Mouse (Mus musculus) stomach, embryonic 14.5 days (tissue): ENCODE results near the gene Gm20905. TPM values are rescaled to one million over a fixed set of nuclear protein-coding genes. Genes with fewer than 3 reads are reported as not detected.
"Not testable (repeated sequence)": the region's sequence is repeated elsewhere in the genome, so short reads cannot be mapped to it uniquely, and the experiment has no call there.

ENCODE experiments used
- ATAC-seq: fragments of 200-750 bp; cut with Nextera tagmentation; 2 replicates; pipeline ENCODE4 v1.8.0; 2017; ENCODE audit warnings: low read depth, moderate TSS enrichment; ENCODE audit not compliant: insufficient number of reproducible peaks, insufficient read depth, low FRiP score
- H3K27ac ChIP-seq: fragments of 300-500 bp; sonication (generic); 2 replicates; pipeline ENCODE4 v1.5.1; 2014; ENCODE audit warnings: mild to moderate bottlenecking, low read length, moderate library complexity, mixed read lengths
- H3K27me3 ChIP-seq: fragments of 300-500 bp; sonication (generic); 2 replicates; pipeline ENCODE4 v1.6.1; 2014; ENCODE audit warnings: low read length, control low read depth, mixed read lengths; ENCODE audit not compliant: control insufficient read depth, insufficient read depth
- H3K36me3 ChIP-seq: fragments of 300-500 bp; sonication (generic); 2 replicates; pipeline ENCODE4 v1.6.1; 2014; ENCODE audit warnings: mild to moderate bottlenecking, control low read depth, low read length, moderate library complexity, mixed read lengths; ENCODE audit not compliant: control insufficient read depth, insufficient read depth
- H3K4me1 ChIP-seq: fragments of 300-500 bp; sonication (generic); 2 replicates; pipeline ENCODE4 v1.6.1; 2014; ENCODE audit warnings: low read length, control low read depth, mixed read lengths; ENCODE audit not compliant: control insufficient read depth, insufficient read depth
- H3K4me2 ChIP-seq: fragments of 300-500 bp; sonication (generic); replicated peaks from 2 replicates; pipeline ENCODE4 v1.6.1; 2014; ENCODE audit warnings: low read depth, low read length, control low read depth
- H3K4me3 ChIP-seq: fragments of 300-500 bp; sonication (generic); 2 replicates; pipeline ENCODE4 v1.5.1; 2014; ENCODE audit warnings: low read depth, low read length, control low read depth
- H3K9ac ChIP-seq: fragments of 300-500 bp; sonication (generic); replicated peaks from 2 replicates; pipeline ENCODE4 v1.6.1; 2014; ENCODE audit warnings: low read depth, mild to moderate bottlenecking, control low read depth, low read length, moderate library complexity, mixed read lengths
- H3K9me3 ChIP-seq: fragments of 300-500 bp; sonication (generic); 2 replicates; pipeline ENCODE4 v1.6.1; 2016; ENCODE audit warnings: low read depth, low read length, control low read depth; ENCODE audit not compliant: control insufficient read depth
- WGBS: fragments of 180-500 bp; shearing (Covaris S2); extraction: QIAGEN DNeasy Blood & Tissue Kit; methylation state at CpG from one replicate; pipeline ENCODE4 v1.1.7; 2014; 5-methylcytosine and 5-hydroxymethylcytosine counted together
- polyA plus RNA-seq: library from polyadenylated mRNA; unstranded; fragments of >200 nt; fragmentation: Nextera tagmentation; extraction: Ambion mirVana; gene quantifications from 2 replicates; pipeline ENCODE4 v1.2.1, GENCODE M21; 2014

Gm20905 gene
- not detected in 2 replicates for polyA plus RNA-seq

DNA sequence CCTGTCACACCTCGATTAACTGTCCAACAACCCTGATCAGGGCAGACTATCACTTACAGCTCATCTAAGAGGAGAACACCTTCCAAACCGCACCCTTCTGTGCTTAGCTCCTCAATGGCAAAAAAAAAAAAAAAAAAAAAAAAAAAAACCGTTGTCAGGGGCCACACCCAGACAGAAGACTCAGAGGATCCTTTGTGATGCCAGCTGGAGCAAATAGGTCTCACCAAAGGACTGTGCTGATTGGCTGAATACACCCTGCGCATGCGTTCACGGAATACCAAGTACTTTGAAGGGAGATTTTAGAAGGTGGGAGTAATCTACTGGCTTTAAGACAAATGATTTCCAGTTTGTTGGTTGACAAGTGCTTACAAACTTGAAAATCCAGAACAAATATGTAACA is at the start of gene Gm20905:
Gene Gm20905 (minus strand): TSS at position 101 of the 400 bp plus-strand sequence.
- H3K27me3 ChIP-seq, H3K4me3 ChIP-seq, H3K9me3 ChIP-seq, H3K4me2 ChIP-seq, H3K4me1 ChIP-seq, H3K27ac ChIP-seq, H3K36me3 ChIP-seq, ATAC-seq, H3K9ac ChIP-seq: not testable (repeated sequence)
- WGBS, result no CpG with 5 or more reads among the region's 6 CpGs
